Mouse (Mus musculus): ENCODE results near the gene Bbs12. TPM values are rescaled to one million over a fixed set of nuclear protein-coding genes. Genes with fewer than 3 reads are reported as not detected.
A peak's percentile ranks its signal among the peaks of the same experiment; 100 is the strongest.

The Bbs12 gene
- 4.4 and 4.7 TPM in 2 replicates for polyA plus RNA-seq (2015; fragmentation: Nextera tagmentation; extraction: Ambion mirVana)

- peak; percentile 100 for ATAC-seq (ENCODE audit: low FRiP score)
- Histone ChIP-seq H3K27ac (replicated peaks) (peak within 1 kb of the TSS; percentile 84), H3K27me3 (replicated peaks) (no peaks in the 10 kb centered on the region), H3K4me2 (peak within 1 kb of the TSS; percentile 77), H3K9ac (replicated peaks) (peak within 1 kb of the TSS; percentile 81), H3K9me3 (replicated peaks) (no peaks in the 10 kb centered on the region), H3K4me1 (peaks cover 11% of the 10 kb centered on the region), H3K36me3 (no peaks in the 10 kb centered on the region), H3K4me3 (replicated peaks) (peak within 1 kb of the TSS; percentile 60)
- under 1% methylated on average over 54 of the region's 54 CpGs for WGBS
These were observed at the start of gene Bbs12, which contains the start of gene Cetn4 for GRCm38 (mm10) chr3:37312370-37312941. Gene Bbs12 (plus strand): TSS chr3:37312554. Gene Cetn4 (minus strand): TSS chr3:37312708.

- Histone ChIP-seq H3K4me2 (no peak overlapping the region), H3K36me3 (no peaks in the 10 kb centered on the region), H3K9ac (replicated peaks) (no peak overlapping the region), H3K4me3 (replicated peaks) (no peak overlapping the region), H3K9me3 (replicated peaks) (no peaks in the 10 kb centered on the region), H3K27ac (replicated peaks) (no peak overlapping the region), H3K27me3 (replicated peaks) (no peaks in the 10 kb centered on the region), H3K4me1 (no peaks in the 10 kb centered on the region)
- no peak for ATAC-seq (ENCODE audit: low FRiP score)
- WGBS: 87% methylated on average over 11 of the region's 11 CpGs
These were observed 44.0 kb upstream of the Bbs12 start for GRCm38 (mm10) chr3:37268338-37268737.

DNA sequence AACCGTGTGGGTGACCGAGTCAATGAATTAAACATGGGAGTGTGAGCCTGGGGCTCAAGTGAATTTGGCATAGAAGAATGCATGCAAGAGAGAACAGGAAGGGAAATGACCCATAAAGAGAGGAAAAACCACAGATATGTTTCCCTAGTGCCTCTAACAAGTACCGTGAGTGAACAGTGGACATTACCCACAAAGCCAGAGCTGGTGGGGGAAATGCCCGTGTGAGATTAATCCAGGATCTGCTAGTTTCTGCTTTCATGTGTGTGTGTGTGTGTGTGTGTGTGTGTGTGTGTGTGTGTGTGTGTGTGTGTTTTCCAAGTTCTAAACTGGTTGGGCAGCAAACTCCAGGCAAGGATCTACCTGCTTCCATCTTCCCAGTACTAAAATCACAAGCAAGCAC, 42.4 kb upstream of the Bbs12 start:
- Histone ChIP-seq H3K4me3 (replicated peaks) (no peak overlapping the region), H3K9ac (replicated peaks) (no peak overlapping the region), H3K4me1 (no peaks in the 10 kb centered on the region), H3K4me2 (no peak overlapping the region), H3K27me3 (replicated peaks) (no peaks in the 10 kb centered on the region), H3K9me3 (replicated peaks) (no peaks in the 10 kb centered on the region), H3K27ac (replicated peaks) (no peak overlapping the region), H3K36me3 (no peaks in the 10 kb centered on the region)
- no peak for ATAC-seq (ENCODE audit: low FRiP score)
- WGBS: 93% methylated on average over 4 of the region's 4 CpGs

DNA sequence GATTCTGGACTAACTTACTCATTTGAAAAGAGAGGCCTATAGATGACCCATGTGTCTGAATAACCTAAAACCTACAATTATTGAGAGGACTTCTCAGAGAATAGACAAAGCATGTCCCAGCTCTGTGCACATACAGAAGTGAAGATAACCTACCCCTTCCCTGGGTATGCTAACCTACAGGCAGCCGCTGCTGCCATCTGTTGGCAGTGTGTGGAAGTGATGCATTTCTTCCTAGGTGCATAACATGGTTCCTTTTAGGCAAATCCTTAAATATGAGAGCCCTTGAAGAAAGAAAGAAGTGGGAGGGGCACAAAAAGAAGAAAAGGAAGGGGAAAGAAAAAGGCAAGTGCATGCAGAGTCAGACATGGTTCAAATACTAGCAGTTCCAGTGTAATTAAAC, 41.1 kb upstream of the Bbs12 start:
- Histone ChIP-seq H3K4me2 (no peak overlapping the region), H3K27ac (replicated peaks) (no peak overlapping the region), H3K4me1 (no peaks in the 10 kb centered on the region), H3K9me3 (replicated peaks) (no peaks in the 10 kb centered on the region), H3K4me3 (replicated peaks) (no peak overlapping the region), H3K36me3 (no peaks in the 10 kb centered on the region), H3K9ac (replicated peaks) (no peak overlapping the region), H3K27me3 (replicated peaks) (no peaks in the 10 kb centered on the region)
- 13% methylated on average over 1 of the region's 1 CpGs for WGBS
- ATAC-seq (ENCODE audit: low FRiP score): no peak

- no peak overlapping the region for H3K4me2 ChIP-seq
- H3K9ac ChIP-seq (replicated peaks): no peak overlapping the region
- H3K9me3 ChIP-seq (replicated peaks): no peaks in the 10 kb centered on the region
- 89% methylated on average over 7 of the region's 7 CpGs for WGBS
- H3K4me1 ChIP-seq: no peaks in the 10 kb centered on the region
- no peaks in the 10 kb centered on the region for H3K36me3 ChIP-seq
- ATAC-seq (ENCODE audit: low FRiP score): no peak
- no peaks in the 10 kb centered on the region for H3K27me3 ChIP-seq (replicated peaks)
- H3K4me3 ChIP-seq (replicated peaks): no peak overlapping the region
- H3K27ac ChIP-seq (replicated peaks): no peak overlapping the region
These were observed 39.3 kb upstream of the Bbs12 start for GRCm38 (mm10) chr3:37273092-37273491.

- ATAC-seq (ENCODE audit: low FRiP score): no peak
- Histone ChIP-seq H3K4me3 (replicated peaks) (no peak overlapping the region), H3K9me3 (replicated peaks) (no peaks in the 10 kb centered on the region), H3K4me1 (no peaks in the 10 kb centered on the region), H3K27ac (replicated peaks) (no peak overlapping the region), H3K36me3 (no peaks in the 10 kb centered on the region), H3K27me3 (replicated peaks) (no peaks in the 10 kb centered on the region), H3K4me2 (no peak overlapping the region), H3K9ac (replicated peaks) (no peak overlapping the region)
- WGBS: 86% methylated on average over 6 of the region's 6 CpGs
These were observed 37.7 kb upstream of the Bbs12 start for GRCm38 (mm10) chr3:37274661-37275060.

DNA sequence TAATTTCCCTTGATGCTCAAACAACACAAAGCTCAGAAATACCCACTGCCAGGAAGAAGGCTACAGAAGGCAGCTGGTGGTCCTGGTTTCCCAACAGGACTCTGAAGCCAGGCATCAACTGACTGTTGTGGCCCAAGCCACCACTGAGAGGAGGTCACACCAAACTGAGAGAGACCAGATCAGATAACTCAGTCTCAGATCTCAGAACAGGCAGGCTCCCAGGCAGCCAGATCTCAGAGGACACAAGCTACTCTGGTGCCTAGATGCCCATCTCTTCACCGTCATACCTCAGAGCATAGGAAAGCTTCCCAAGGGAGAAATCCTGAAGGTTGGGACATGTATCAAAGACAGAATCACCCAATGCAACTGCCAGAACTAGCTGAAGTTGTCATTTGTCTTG, 32.1 kb upstream of the Bbs12 start:
- 77% methylated on average over 1 of the region's 1 CpGs for WGBS
- Histone ChIP-seq H3K36me3 (no peaks in the 10 kb centered on the region), H3K9ac (replicated peaks) (no peak overlapping the region), H3K4me2 (no peak overlapping the region), H3K9me3 (replicated peaks) (no peaks in the 10 kb centered on the region), H3K27ac (replicated peaks) (no peak overlapping the region), H3K4me3 (replicated peaks) (no peak overlapping the region), H3K4me1 (no peaks in the 10 kb centered on the region), H3K27me3 (replicated peaks) (no peaks in the 10 kb centered on the region)
- ATAC-seq (ENCODE audit: low FRiP score): no peak

- no peak for ATAC-seq (ENCODE audit: low FRiP score)
- Histone ChIP-seq H3K27me3 (replicated peaks) (no peaks in the 10 kb centered on the region), H3K4me3 (replicated peaks) (no peak overlapping the region), H3K36me3 (no peaks in the 10 kb centered on the region), H3K4me2 (no peak overlapping the region), H3K9ac (replicated peaks) (no peak overlapping the region), H3K4me1 (no peaks in the 10 kb centered on the region), H3K27ac (replicated peaks) (no peak overlapping the region), H3K9me3 (replicated peaks) (no peaks in the 10 kb centered on the region)
- 86% methylated on average over 8 of the region's 8 CpGs for WGBS
These were observed 31.5 kb upstream of the Bbs12 start for GRCm38 (mm10) chr3:37280871-37281270.

- Histone ChIP-seq H3K4me1 (no peaks in the 10 kb centered on the region), H3K27me3 (replicated peaks) (no peaks in the 10 kb centered on the region), H3K4me2 (no peak overlapping the region), H3K9me3 (replicated peaks) (no peaks in the 10 kb centered on the region), H3K9ac (replicated peaks) (no peak overlapping the region), H3K4me3 (replicated peaks) (no peak overlapping the region), H3K36me3 (no peaks in the 10 kb centered on the region), H3K27ac (replicated peaks) (no peak overlapping the region)
- ATAC-seq (ENCODE audit: low FRiP score): no peak
- 76% methylated on average over 11 of the region's 11 CpGs for WGBS
These were observed 29.9 kb upstream of the Bbs12 start for GRCm38 (mm10) chr3:37282299-37282922.

- no peak overlapping the region for H3K4me3 ChIP-seq (replicated peaks)
- H3K4me1 ChIP-seq: no peaks in the 10 kb centered on the region
- H3K4me2 ChIP-seq: no peak overlapping the region
- H3K36me3 ChIP-seq: no peaks in the 10 kb centered on the region
- WGBS: 84% methylated on average over 4 of the region's 4 CpGs
- ATAC-seq (ENCODE audit: low FRiP score): no peak
- H3K9me3 ChIP-seq (replicated peaks): no peaks in the 10 kb centered on the region
- no peak overlapping the region for H3K9ac ChIP-seq (replicated peaks)
- no peaks in the 10 kb centered on the region for H3K27me3 ChIP-seq (replicated peaks)
- H3K27ac ChIP-seq (replicated peaks): no peak overlapping the region
These were observed 29.1 kb upstream of the Bbs12 start for GRCm38 (mm10) chr3:37283234-37283633.

DNA sequence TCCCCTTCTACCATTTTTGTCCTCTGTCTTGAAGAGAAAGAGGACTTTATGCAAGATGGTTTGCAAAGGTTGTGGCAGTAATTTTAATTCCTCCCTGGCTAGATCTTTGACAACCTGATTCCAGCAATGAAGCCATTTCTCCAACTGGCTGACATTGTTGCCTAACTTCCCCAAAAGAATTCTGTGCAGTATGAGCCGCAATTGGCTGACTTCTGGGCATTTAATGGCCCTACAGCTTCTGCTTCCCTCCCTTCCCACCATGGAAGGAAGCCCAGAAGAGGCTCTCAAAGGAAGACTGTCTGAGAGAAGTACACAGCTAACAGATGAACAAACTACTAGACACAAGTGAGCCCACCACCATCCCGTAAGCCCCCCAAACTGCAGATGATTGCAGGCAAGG, 23.1 kb upstream of the Bbs12 start:
- H3K9me3 ChIP-seq (replicated peaks): no peaks in the 10 kb centered on the region
- no peak for ATAC-seq (ENCODE audit: low FRiP score)
- H3K27me3 ChIP-seq (replicated peaks): no peaks in the 10 kb centered on the region
- H3K27ac ChIP-seq (replicated peaks): no peak overlapping the region
- H3K4me1 ChIP-seq: no peaks in the 10 kb centered on the region
- H3K4me2 ChIP-seq: no peak overlapping the region
- H3K9ac ChIP-seq (replicated peaks): no peak overlapping the region
- H3K36me3 ChIP-seq: no peaks in the 10 kb centered on the region
- 96% methylated on average over 2 of the region's 2 CpGs for WGBS
- H3K4me3 ChIP-seq (replicated peaks): no peak overlapping the region

- no peaks in the 10 kb centered on the region for H3K9me3 ChIP-seq (replicated peaks)
- H3K4me2 ChIP-seq: no peak overlapping the region
- H3K4me1 ChIP-seq: no peaks in the 10 kb centered on the region
- no peaks in the 10 kb centered on the region for H3K36me3 ChIP-seq
- no peak overlapping the region for H3K27ac ChIP-seq (replicated peaks)
- no peak overlapping the region for H3K9ac ChIP-seq (replicated peaks)
- ATAC-seq (ENCODE audit: low FRiP score): no peak
- no peak overlapping the region for H3K4me3 ChIP-seq (replicated peaks)
- 52% methylated on average over 7 of the region's 7 CpGs for WGBS
- no peaks in the 10 kb centered on the region for H3K27me3 ChIP-seq (replicated peaks)
These were observed 21.3 kb upstream of the Bbs12 start for GRCm38 (mm10) chr3:37290881-37291541.
